Mouse (Mus musculus): ENCODE measurements at regions not wholly inside any gene's neighbourhood (a gene's known extent, or its start where the extent isn't known, plus 50 kb on each side); places are given as distances from the start of the nearest gene placed in this dataset.

DNA sequence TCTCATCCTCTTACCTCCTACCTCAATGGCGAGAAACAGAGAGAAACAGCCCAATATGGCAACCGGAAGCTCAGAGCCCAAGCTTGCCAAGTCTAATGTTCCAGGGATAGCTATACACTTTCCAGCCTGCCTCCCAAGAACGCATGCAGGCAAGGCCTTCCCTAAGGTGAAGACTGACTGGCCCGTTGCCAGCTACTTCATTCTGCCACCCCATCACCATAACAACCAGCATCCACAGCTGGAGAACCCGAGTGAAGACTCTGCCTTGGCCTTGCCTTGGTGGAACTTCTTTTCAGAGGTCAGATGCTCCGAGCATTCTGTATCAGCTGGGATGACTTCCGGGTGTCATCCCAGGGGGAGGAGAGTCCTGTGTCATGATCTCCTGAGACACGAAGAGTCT lies 130.6 kb downstream of the Vrk1 start:
- no peak overlapping the region for H3K4me3 ChIP-seq (ENCODE audit: insufficient read depth, poor library complexity, severe bottlenecking)
- no peaks in the 10 kb centered on the region for H3K79me3 ChIP-seq (ENCODE audit: low read depth)
- no peak for TF ChIP-seq FOSL1 (IDR thresholded peaks at IDR 0.05; ENCODE audit: insufficient read depth, low read length, poor library complexity, severe bottlenecking)
- no peak for TF ChIP-seq MYOD1 (IDR thresholded peaks at IDR 0.05; ENCODE audit: control insufficient read depth, insufficient read length, low read depth)
- no peak for TF ChIP-seq CTCF (IDR thresholded peaks at IDR 0.05; ENCODE audit: control insufficient read depth, insufficient read depth, insufficient read length)
- TF ChIP-seq MAX (IDR thresholded peaks at IDR 0.05) = no peak
- no peak for TF ChIP-seq MYOG (IDR thresholded peaks at IDR 0.05; ENCODE audit: control insufficient read depth, extremely low read depth, insufficient read length)
- TF ChIP-seq CEBPB (IDR thresholded peaks at IDR 0.05; ENCODE audit: low read depth) = no peak
- no peak for TF ChIP-seq USF1 (IDR thresholded peaks at IDR 0.05; ENCODE audit: low read depth)
- no peaks in the 10 kb centered on the region for H3K27me3 ChIP-seq (ENCODE audit: control insufficient read depth, insufficient read depth, insufficient read length)
- no peak overlapping the region for H3ac ChIP-seq (ENCODE audit: control insufficient read depth, insufficient read length, low read depth)
- H3K79me2 ChIP-seq (ENCODE audit: control insufficient read depth, insufficient read depth) = no peaks in the 10 kb centered on the region
- H3K36me3 ChIP-seq (ENCODE audit: control insufficient read depth, insufficient read depth) = no peaks in the 10 kb centered on the region

DNA sequence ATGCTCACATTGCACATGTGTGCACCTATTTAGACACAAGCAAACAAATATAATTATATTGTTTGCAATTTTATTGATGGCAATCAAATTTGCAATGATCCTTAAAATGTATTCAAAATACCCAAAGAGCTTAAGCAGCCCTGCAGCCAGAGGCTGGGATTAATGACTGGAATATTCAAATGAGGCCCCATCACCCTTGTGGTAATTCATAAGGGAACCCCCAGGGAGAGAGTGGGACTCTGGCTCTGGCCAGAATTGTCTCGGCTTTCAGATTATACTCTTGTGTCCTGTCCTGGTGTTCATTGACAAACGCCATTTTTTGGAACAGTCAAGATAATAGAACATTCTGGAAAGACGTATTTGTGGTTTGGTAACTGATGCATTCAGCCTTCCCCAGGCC lies 133.5 kb downstream of the Vrk1 start:
- H3ac ChIP-seq (ENCODE audit: control insufficient read depth, insufficient read length, low read depth) = no peak overlapping the region
- TF ChIP-seq MYOG (IDR thresholded peaks at IDR 0.05; ENCODE audit: control insufficient read depth, extremely low read depth, insufficient read length) (no peak), FOSL1 (IDR thresholded peaks at IDR 0.05; ENCODE audit: insufficient read depth, low read length, poor library complexity, severe bottlenecking) (no peak), CEBPB (IDR thresholded peaks at IDR 0.05; ENCODE audit: low read depth) (no peak)
- no peak overlapping the region for H3K4me3 ChIP-seq (ENCODE audit: insufficient read depth, poor library complexity, severe bottlenecking)
- no peaks in the 10 kb centered on the region for H3K79me3 ChIP-seq (ENCODE audit: low read depth)
- H3K79me2 ChIP-seq (ENCODE audit: control insufficient read depth, insufficient read depth) = no peaks in the 10 kb centered on the region
- no peaks in the 10 kb centered on the region for H3K36me3 ChIP-seq (ENCODE audit: control insufficient read depth, insufficient read depth)
- no peaks in the 10 kb centered on the region for H3K27me3 ChIP-seq (ENCODE audit: control insufficient read depth, insufficient read depth, insufficient read length)

DNA sequence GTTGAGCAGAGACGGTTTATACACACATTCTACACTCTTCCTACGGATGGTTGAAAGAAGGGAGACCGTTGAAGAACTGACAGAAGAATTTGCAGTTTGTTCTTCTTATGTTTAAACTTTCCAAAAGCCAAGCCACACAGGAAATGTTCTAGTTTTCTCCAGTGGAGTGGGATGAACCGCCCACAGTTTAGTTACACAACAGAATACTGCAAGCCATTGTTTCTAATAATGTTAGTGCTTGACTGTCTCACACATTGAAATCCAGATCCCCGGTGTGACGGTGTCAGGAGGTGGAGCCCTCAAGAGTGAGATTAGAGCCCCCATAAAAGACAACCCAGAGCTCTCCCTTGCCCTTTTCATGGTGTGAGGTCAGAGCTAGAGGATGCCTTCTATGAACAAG lies 146.8 kb downstream of the Vrk1 start:
- H3ac ChIP-seq (ENCODE audit: control insufficient read depth, insufficient read length, low read depth) = no peak overlapping the region
- H3K79me3 ChIP-seq (ENCODE audit: low read depth) = no peaks in the 10 kb centered on the region
- no peak overlapping the region for H3K4me3 ChIP-seq (ENCODE audit: insufficient read depth, poor library complexity, severe bottlenecking)
- H3K27me3 ChIP-seq (ENCODE audit: control insufficient read depth, insufficient read depth, insufficient read length) = no peaks in the 10 kb centered on the region
- TF ChIP-seq MAX (IDR thresholded peaks at IDR 0.05) = no peak
- TF ChIP-seq MYOG (IDR thresholded peaks at IDR 0.05; ENCODE audit: control insufficient read depth, extremely low read depth, insufficient read length) = no peak
- TF ChIP-seq USF1 (IDR thresholded peaks at IDR 0.05; ENCODE audit: low read depth) = no peak
- no peak for TF ChIP-seq FOSL1 (IDR thresholded peaks at IDR 0.05; ENCODE audit: insufficient read depth, low read length, poor library complexity, severe bottlenecking)
- no peak for TF ChIP-seq CEBPB (IDR thresholded peaks at IDR 0.05; ENCODE audit: low read depth)
- TF ChIP-seq CTCF (IDR thresholded peaks at IDR 0.05; ENCODE audit: control insufficient read depth, insufficient read depth, insufficient read length) = no peak
- TF ChIP-seq MYOD1 (IDR thresholded peaks at IDR 0.05; ENCODE audit: control insufficient read depth, insufficient read length, low read depth) = no peak
- no peaks in the 10 kb centered on the region for H3K36me3 ChIP-seq (ENCODE audit: control insufficient read depth, insufficient read depth)
- no peaks in the 10 kb centered on the region for H3K79me2 ChIP-seq (ENCODE audit: control insufficient read depth, insufficient read depth)

DNA sequence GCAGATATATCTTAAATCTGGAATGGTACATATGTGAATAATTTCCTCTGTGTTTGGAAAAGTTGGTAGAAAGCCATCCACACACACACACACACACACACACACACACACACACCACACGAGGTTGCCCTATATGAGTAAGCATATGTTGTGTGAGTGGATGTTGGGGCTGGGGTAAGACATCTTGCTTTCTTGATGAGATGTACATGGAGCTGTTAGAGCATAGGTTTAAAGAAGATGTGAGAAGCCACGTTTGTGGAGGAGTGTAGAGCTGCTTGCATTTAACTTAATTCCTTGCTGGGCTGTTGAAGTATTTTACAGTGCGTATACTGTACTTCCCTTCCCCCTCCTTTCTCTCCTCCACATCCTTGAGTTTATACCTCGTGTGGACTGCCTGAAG lies 147.8 kb downstream of the Vrk1 start:
- Histone ChIP-seq H3K79me3 (ENCODE audit: low read depth) (no peaks in the 10 kb centered on the region), H3K27me3 (ENCODE audit: control insufficient read depth, insufficient read depth, insufficient read length) (no peaks in the 10 kb centered on the region), H3K79me2 (ENCODE audit: control insufficient read depth, insufficient read depth) (no peaks in the 10 kb centered on the region), H3K36me3 (ENCODE audit: control insufficient read depth, insufficient read depth) (no peaks in the 10 kb centered on the region), H3K4me3 (ENCODE audit: insufficient read depth, poor library complexity, severe bottlenecking) (no peak overlapping the region), H3ac (ENCODE audit: control insufficient read depth, insufficient read length, low read depth) (no peak overlapping the region)
- TF ChIP-seq CTCF (IDR thresholded peaks at IDR 0.05; ENCODE audit: control insufficient read depth, insufficient read depth, insufficient read length) (no peak), FOSL1 (IDR thresholded peaks at IDR 0.05; ENCODE audit: insufficient read depth, low read length, poor library complexity, severe bottlenecking) (no peak)

DNA sequence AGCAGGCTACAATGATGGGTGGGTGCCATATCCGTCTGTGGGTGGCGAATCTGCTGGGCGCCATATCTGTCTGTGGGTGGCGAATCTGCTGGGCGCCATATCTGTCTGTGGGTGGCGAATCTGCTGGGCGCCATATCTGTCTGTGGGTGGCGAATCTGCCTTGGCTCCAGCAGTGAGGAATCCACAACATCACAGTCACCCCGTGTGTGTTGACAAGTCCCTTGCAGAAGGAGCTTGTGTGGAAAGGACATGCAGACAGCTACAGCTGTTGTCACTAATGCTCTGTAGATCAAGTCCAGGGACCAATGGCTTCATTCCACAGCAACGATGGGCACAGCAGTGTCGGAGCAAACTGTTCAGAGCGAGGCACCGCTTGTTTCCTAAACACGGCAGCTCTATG lies 148.6 kb downstream of the Vrk1 start:
- H3ac ChIP-seq (ENCODE audit: control insufficient read depth, insufficient read length, low read depth) = no peak overlapping the region
- TF ChIP-seq MYOD1 (IDR thresholded peaks at IDR 0.05; ENCODE audit: control insufficient read depth, insufficient read length, low read depth) = no peak
- no peak for TF ChIP-seq FOSL1 (IDR thresholded peaks at IDR 0.05; ENCODE audit: insufficient read depth, low read length, poor library complexity, severe bottlenecking)
- TF ChIP-seq CEBPB (IDR thresholded peaks at IDR 0.05; ENCODE audit: low read depth) = no peak
- no peak for TF ChIP-seq CTCF (IDR thresholded peaks at IDR 0.05; ENCODE audit: control insufficient read depth, insufficient read depth, insufficient read length)
- no peak for TF ChIP-seq USF1 (IDR thresholded peaks at IDR 0.05; ENCODE audit: low read depth)
- TF ChIP-seq MYOG (IDR thresholded peaks at IDR 0.05; ENCODE audit: control insufficient read depth, extremely low read depth, insufficient read length) = no peak
- no peak for TF ChIP-seq MAX (IDR thresholded peaks at IDR 0.05)
- H3K4me3 ChIP-seq (ENCODE audit: insufficient read depth, poor library complexity, severe bottlenecking) = no peak overlapping the region
- H3K36me3 ChIP-seq (ENCODE audit: control insufficient read depth, insufficient read depth) = no peaks in the 10 kb centered on the region
- H3K79me2 ChIP-seq (ENCODE audit: control insufficient read depth, insufficient read depth) = no peaks in the 10 kb centered on the region
- H3K27me3 ChIP-seq (ENCODE audit: control insufficient read depth, insufficient read depth, insufficient read length) = no peaks in the 10 kb centered on the region
- H3K79me3 ChIP-seq (ENCODE audit: low read depth) = no peaks in the 10 kb centered on the region

DNA sequence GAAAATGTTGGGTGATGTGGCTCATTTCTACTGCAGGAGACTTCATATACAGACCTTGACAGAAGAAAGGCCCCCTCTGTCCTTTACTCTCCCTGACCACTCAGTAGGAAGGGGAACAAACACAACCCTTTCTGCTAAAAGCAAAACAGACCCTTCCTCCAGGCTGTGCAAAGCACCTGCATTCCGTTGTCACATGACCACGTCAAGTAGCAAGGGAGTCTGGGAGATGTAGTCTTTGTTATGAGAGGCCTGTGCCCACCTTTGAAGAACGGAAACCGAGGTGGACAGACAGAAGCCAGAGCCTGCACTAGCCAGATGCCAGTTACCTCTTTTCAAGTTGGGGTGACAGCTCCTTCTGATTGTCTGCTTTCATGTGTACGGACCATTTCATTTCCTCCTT lies 161.3 kb downstream of the Vrk1 start:
- no peaks in the 10 kb centered on the region for H3K27me3 ChIP-seq (ENCODE audit: control insufficient read depth, insufficient read depth, insufficient read length)
- H3K36me3 ChIP-seq (ENCODE audit: control insufficient read depth, insufficient read depth) = no peaks in the 10 kb centered on the region
- H3K4me3 ChIP-seq (ENCODE audit: insufficient read depth, poor library complexity, severe bottlenecking) = no peak overlapping the region

More for the DNA sequence above, 161.3 kb downstream of the Vrk1 start:
- Histone ChIP-seq H3K79me3 (ENCODE audit: low read depth) (no peaks in the 10 kb centered on the region), H3ac (ENCODE audit: control insufficient read depth, insufficient read length, low read depth) (no peak overlapping the region), H3K79me2 (ENCODE audit: control insufficient read depth, insufficient read depth) (no peaks in the 10 kb centered on the region)
- no peak for TF ChIP-seq CEBPB (IDR thresholded peaks at IDR 0.05; ENCODE audit: low read depth)
- no peak for TF ChIP-seq MAX (IDR thresholded peaks at IDR 0.05)
- TF ChIP-seq CTCF (IDR thresholded peaks at IDR 0.05; ENCODE audit: control insufficient read depth, insufficient read depth, insufficient read length) = no peak
- no peak for TF ChIP-seq MYOG (IDR thresholded peaks at IDR 0.05; ENCODE audit: control insufficient read depth, extremely low read depth, insufficient read length)
- no peak for TF ChIP-seq MYOD1 (IDR thresholded peaks at IDR 0.05; ENCODE audit: control insufficient read depth, insufficient read length, low read depth)
- TF ChIP-seq FOSL1 (IDR thresholded peaks at IDR 0.05; ENCODE audit: insufficient read depth, low read length, poor library complexity, severe bottlenecking) = no peak
- no peak for TF ChIP-seq USF1 (IDR thresholded peaks at IDR 0.05; ENCODE audit: low read depth)
